Mouse (Mus musculus) lung, postnatal 10 days (tissue): ENCODE data around the gene Kalrn.

Source experiments
- DNase-seq: peaks from one replicate; pipeline ENCODE4 v3.0.0; 2021

The Kalrn gene

GRCm38 (mm10) chr16:33963509-33963908, 609.8 kb downstream of the Kalrn start:
- DNase-seq = no peak

- no peak for DNase-seq
Measured at GRCm38 (mm10) chr16:33954793-33955192, 618.5 kb downstream of the Kalrn start.

DNA sequence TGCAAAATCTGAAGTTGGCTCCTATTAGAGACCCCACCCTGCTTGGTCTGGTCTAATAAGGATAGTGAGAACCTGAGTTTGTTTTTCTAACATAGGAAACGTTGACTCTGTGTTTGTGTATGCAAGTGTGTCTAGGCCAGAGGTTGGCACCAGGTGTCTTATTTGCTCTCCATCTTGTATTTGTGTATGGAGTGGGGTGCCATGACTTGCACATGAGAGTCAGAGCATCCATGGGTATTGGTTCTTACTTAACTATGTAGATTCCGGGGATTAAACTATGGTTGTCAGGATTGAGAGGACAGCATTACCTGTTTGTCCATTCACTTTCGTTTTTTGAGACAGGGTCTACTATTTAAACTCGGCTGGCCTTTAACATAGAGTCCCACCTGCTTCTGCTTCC, 620.3 kb downstream of the Kalrn start:
- DNase-seq = no peak

GRCm38 (mm10) chr16:33950830-33951229, 622.5 kb downstream of the Kalrn start:
- DNase-seq = peak; percentile 91

DNA sequence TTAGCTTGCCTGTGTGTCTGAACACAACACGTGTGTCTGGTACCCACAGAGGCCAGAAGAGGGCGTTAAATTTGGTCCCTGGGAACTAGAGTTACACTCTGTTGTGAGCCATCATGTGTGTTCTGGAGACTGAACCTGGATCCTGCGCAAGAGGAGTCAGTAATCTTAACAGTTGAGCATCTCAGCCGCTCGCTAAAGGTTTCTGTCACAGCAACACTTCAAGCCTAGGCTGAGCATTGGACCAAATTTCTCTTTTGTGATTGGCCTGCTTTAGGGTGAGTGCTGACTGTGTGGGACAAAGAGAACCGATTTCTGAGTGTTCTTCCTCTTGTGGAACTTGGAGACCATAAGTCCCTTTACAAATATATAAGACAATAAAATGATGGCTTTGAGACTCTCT, 622.9 kb downstream of the Kalrn start:
- no peak for DNase-seq

DNA sequence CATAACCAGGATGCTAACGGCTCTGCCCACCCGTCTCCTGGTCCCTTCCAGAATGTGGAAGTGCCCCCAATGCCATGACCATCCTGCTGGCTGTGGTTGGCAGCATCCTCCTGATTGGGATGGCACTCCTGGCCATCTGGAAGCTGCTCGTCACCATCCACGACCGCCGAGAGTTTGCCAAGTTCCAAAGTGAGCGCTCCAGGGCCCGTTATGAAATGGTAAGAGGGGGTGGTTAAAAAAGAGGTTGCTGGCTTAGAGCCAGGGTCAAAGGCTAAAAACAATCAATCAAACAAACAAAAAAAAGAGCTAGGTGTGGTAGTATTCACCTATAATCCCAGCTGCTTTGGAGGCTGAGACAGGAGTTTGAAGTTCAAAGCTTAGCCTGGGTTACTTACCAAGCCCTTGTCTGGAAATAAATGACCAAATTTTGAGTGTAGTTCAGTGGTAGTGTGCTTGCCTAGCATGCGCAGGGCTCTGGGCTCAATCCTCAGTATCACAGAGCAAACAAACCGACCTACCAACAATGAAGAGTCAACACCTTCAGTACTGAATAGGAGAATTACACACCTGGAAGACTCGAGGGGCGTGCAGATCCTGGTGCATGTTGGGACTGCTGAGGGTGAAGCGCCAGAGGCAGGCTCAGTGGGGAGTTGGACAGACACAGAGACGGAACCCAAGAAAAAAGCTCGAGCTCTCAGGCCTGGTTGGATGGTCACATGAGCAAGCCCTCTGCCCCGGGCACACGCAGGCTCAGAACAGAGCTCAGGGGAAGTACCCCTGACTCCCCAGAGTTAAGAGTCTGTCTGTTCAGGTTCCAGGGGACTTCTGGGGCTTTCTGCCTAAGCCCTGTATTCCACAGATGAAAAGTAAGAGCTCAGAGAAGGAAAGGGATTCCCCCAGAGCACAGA, 625.4 kb downstream of the Kalrn start:
- DNase-seq = no peak

- no peak for DNase-seq
Measured at GRCm38 (mm10) chr16:33946021-33946420, 627.3 kb downstream of the Kalrn start.

GRCm38 (mm10) chr16:33944772-33945171, 628.6 kb downstream of the Kalrn start:
- peak; percentile 60 for DNase-seq

DNA sequence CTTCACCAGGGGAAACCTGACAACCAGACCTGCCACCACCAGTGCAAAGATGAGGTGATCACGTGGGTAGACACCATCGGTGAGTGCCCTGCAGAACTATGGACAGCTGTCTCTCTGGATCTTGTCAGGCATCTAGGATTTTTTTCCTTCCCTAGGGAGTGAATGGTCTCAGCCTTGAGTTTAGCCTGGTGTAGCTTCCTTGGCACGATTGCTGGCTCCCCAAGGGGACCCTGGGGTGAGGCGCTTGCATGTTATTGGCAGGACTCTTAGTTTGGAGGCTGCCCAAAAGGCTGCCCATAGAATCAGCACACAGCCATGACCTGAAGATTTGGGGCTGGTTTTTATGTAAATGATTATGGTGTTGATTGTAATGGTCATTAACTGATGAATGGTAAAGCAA, 629.2 kb downstream of the Kalrn start:
- DNase-seq = no peak

DNA sequence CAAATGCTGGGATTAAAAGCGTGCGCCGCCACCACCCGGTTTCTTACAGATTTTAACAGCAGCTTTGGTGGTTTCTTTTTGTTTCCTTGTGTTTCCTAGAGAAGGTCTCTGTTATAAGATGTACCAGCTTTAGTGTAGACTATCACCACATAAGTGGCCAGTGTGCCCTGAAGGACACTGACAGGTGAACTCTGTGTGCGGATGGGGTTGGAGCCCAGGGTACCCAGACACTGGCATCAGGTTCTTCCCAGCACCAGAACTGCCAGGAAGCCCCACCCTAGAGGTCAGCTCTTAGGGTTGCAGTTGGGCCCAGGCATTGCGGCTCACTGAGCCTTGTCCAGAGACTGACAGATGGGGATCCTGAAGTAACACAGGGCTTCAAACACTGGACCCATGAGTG, 629.9 kb downstream of the Kalrn start:
- DNase-seq = no peak

DNA sequence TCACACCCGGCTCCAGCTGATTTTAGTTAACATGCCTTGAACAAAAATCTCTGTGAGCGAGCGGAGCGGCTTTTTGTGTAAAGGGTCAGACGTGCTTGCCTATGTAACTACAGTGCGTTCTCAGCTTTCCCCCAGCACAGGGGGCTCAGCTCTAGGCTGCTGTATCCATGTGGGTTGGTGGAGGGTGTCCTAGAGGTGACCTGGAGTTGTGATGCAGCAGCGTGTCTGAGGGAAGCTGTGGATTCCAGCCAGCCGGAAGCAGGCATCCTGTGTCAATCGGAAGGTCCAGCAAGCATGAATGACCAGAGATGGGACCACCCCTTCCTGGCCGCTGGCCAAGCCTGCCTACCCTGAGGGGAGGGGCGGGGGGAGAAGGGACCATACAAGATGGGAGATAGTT, 631.0 kb downstream of the Kalrn start:
- DNase-seq = peak; percentile 84

DNA sequence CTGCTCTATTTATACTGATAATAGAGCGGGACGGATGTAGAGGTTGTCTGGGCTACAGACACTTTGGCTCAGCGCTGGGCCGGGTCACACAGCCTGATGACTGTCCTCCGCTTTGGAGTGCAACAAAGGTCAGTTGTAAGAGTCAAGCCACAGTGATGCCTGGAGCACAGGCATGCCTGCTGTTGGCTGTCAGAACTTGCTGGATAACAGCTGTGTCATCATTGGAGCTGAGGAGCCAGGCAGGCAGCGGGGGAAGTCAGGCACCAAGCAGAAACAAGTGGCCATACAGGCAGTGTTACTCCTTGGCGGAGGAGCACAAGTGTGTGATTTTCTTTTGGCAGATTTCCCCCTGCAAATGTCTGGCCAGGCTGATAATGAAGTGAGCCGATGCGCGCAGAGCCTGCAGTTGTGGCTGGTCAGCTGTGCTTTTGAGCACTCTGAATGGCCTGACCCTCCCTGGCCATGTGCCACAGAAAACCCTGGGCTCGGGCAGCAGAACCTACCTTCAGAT, 632.0 kb downstream of the Kalrn start:
- DNase-seq = peak; percentile 82

DNA sequence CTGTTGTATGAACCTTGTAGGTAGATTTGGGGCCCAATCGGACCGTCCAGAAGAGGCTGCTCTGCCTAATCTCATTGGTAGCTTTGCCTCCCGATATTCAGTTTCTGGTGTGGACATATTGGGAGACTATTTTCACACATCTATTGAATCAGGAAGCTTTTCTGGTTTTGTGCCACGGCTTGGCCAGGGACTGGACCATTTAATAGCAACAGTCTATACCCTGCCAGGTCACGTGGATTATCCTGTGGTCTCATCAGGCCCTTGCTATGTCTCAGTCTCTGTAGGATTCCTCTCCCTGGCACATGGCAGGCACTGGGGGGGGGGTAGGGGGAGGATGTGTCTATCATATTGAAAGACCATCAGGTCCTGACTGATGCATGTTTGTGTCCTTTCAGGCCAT, 633.2 kb downstream of the Kalrn start:
- no peak for DNase-seq

DNA sequence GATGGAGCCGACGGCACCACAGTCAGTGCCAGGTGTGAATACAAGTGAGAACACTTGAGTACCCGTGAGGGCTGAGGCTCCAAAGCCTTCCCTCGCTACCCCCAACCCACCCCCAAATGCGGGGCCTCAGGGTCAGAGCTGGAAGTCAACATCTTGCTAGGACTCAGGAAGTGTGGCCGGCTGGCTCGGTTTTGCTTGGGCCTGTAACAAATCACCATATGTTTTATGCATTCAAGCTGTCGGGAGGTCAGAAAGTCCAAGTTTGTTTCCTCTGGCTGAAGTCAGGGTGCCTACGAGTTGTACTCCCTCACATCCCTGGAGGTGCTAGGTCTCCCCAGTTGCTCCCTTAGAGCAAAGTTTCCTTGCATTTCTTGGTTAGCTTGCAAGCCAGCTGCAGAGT, 633.7 kb downstream of the Kalrn start:
- DNase-seq = no peak

- no peak for DNase-seq
Measured at GRCm38 (mm10) chr16:33939133-33939531, 634.2 kb downstream of the Kalrn start.

- DNase-seq = no peak
Measured at GRCm38 (mm10) chr16:33938311-33939132, 634.8 kb downstream of the Kalrn start.

GRCm38 (mm10) chr16:33937567-33937966, 635.8 kb downstream of the Kalrn start:
- DNase-seq = peak; percentile 88

GRCm38 (mm10) chr16:33936885-33937284, 636.4 kb downstream of the Kalrn start:
- no peak for DNase-seq

- DNase-seq = no peak
Measured at GRCm38 (mm10) chr16:33935407-33935785, 637.9 kb downstream of the Kalrn start.

- peak; percentile 81 for DNase-seq
Measured at GRCm38 (mm10) chr16:33934701-33935406, 638.5 kb downstream of the Kalrn start.

DNA sequence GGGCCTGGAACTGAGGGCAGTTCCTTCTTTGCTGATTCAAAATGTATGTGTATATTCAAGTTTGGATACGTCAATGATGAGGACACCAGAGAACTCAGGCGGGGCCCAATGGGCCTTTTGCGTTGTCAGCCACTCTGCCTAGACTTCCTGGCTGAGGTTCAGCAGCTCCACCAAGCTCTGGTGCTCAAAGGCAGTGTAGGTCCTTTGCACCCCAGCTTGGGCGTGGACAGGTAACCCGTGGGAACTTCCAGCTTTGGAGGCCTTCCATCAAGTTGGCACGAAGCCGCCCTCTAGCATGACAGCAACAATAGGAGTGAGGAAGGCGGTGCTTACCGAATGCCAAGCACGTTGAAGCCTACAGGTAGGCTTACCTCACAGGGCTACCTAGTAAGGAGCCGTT, 639.9 kb downstream of the Kalrn start:
- DNase-seq = no peak

GRCm38 (mm10) chr16:33932126-33932525, 641.2 kb downstream of the Kalrn start:
- no peak for DNase-seq

GRCm38 (mm10) chr16:33931682-33932081, 641.6 kb downstream of the Kalrn start:
- no peak for DNase-seq
